Mouse (Mus musculus): Measurements from ENCODE around the gene Sema4a. TPM values are rescaled to one million over a fixed set of nuclear protein-coding genes. Genes with fewer than 3 reads are reported as not detected.

Gene Sema4a
- total RNA-seq, 1 experiment from 2014 or later = 176 TPM

GRCm38 (mm10) chr3:88409741-88410644, 51.0 kb downstream of the Sema4a start, which contains the start of gene Pmf1:
Gene Pmf1, minus strand, starts transcription at chr3:88410331.
- ATAC-seq (ENCODE audit: extremely low read depth, insufficient number of reproducible peaks, low FRiP score, poor library complexity, severe bottlenecking) = peak; percentile 80

DNA sequence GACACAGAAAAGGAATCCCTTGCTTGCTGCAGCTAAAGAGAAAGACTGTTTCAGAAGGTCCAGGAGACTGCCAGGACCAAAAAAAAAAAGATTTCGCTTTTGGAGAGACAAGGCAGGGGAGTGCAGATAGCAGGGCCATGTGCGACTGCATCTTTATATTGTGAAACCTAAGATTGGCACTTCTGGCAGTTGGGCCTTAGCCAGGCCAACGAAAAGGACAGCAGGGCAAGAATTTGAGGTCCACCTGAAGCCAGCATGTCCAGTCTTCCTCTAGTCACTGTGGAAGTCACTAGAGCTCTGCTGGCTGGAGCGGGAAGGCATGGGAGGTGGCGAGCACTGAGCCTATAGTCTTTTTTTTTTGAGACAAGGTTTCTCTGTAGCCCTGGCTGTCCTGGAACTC, 52.0 kb downstream of the Sema4a start:
- ATAC-seq (ENCODE audit: extremely low read depth, insufficient number of reproducible peaks, low FRiP score, poor library complexity, severe bottlenecking) = no peak

- ATAC-seq (ENCODE audit: extremely low read depth, insufficient number of reproducible peaks, low FRiP score, poor library complexity, severe bottlenecking) = no peak
These were observed 53.5 kb downstream of the Sema4a start for GRCm38 (mm10) chr3:88407529-88407928.

- ATAC-seq (ENCODE audit: extremely low read depth, insufficient number of reproducible peaks, low FRiP score, poor library complexity, severe bottlenecking) = peak; percentile 68
These were observed 53.9 kb downstream of the Sema4a start for GRCm38 (mm10) chr3:88407090-88407489.

DNA sequence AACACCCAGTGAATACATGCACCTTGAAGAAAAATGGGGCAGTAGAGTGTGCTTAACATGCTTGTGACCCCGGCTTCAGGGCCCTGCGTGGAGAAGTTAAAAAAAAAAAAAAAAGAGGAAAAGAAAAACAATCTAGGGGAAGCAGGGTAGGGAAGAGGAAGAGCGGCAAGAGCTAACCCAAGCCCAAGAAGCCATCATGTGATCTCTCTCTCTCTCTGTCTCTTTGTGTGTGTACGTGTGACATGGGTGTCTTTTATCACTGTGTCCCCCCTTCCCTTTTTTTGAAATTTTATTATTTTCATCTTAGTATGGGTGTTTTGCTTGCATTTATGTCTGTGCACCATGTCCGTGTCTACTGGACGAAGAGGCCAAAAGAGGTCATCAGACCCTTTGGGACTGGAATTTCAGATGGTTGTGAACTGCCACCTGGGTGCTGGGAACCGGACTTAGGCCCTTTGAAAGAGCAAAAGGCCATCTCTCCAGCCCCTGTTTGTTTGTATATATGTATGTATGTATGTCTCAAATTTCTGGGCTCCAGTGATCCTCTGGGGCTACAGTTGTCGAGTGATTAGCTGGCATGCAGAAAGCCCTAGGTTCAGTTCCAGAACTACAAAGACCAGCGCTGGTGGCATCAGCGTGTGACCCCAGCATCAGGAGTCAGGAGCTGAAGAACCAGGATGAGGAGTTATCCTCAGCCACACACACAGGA, 57.3 kb downstream of the Sema4a start:
- no peak for ATAC-seq (ENCODE audit: extremely low read depth, insufficient number of reproducible peaks, low FRiP score, poor library complexity, severe bottlenecking)

DNA sequence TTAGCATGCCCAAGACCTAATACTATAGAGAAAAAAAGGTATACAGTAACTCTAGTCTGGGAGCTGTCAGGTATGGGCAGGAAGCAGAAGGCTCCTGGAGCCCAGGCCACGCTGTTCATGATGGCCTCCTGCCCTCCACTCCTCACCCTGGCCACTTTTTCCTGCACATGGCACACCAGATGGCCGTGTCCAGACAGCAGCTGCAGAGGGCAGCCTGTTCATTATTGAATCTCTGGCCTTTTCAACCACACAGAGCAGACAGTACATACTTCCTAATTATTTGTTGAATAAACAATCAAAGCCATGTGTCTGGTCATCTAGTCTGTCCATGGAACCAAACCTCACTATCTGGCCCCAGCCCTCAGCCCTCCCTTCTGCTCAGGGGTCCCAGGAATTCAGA, 62.3 kb downstream of the Sema4a start:
- no peak for ATAC-seq (ENCODE audit: extremely low read depth, insufficient number of reproducible peaks, low FRiP score, poor library complexity, severe bottlenecking)

- ATAC-seq (ENCODE audit: extremely low read depth, insufficient number of reproducible peaks, low FRiP score, poor library complexity, severe bottlenecking) = peak; percentile 42; the same call in 1 of the 2 replicates
These were observed 65.2 kb downstream of the Sema4a start for GRCm38 (mm10) chr3:88395742-88396141.

DNA sequence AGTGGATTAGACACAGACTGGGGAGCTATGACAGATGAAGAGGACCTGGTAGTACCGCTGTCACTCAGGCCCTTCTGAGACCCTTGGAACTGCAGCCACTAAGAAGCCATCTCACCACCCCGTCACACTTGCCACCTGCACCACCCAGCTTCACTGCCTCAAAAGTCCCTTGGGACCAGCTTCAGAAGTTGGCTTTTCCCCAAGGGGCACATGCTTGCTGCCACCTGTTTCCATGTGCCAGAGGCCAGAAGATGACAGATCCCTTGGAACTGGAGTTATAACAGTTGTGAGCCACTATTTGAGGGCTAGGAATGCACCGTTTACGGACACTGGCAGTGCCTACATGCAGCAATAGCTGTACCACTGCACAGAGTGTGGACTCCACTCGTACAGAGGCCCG, 65.7 kb downstream of the Sema4a start:
- ATAC-seq (ENCODE audit: extremely low read depth, insufficient number of reproducible peaks, low FRiP score, poor library complexity, severe bottlenecking) = peak; percentile 39

DNA sequence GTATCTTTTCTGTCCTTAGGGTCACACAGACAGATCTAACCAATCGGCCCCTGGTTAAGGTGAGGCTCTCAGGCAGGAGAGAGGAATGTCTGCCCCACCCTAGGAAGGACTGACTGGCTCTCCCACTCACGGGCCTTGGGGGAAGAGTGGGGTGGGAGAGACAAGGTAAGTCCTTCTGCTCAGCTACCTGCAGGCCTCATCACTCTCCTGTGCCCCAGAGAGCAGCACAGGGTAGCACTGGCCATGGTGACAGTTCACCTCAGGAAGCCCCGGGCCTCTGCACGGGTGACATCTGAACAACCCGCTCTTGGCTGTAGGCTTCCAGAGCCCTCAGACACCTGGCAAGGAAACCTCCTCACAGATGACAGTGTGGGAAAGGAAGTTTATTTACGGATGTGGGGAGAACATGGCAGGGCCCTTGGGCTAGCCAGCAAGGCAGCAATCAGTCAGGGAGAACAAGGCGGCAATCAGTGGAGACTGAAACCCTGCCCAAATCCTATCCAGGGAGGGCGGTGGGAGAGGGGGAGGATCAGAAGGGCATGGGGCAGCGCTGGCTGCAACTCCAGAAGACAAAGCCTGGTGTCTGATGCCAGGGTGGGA, 67.1 kb downstream of the Sema4a start:
- ATAC-seq (ENCODE audit: extremely low read depth, insufficient number of reproducible peaks, low FRiP score, poor library complexity, severe bottlenecking) = no peak

Other genes starting within 250 kb of the Sema4a start
- gene Rhbg, start 206.5 kb downstream of the Sema4a start, total RNA-seq (2017) = not detected in 2 replicates
- not detected in 2 replicates for gene Gm38392, start 174.0 kb downstream of the Sema4a start, total RNA-seq (2017)
- gene Tsacc, start 164.2 kb downstream of the Sema4a start, total RNA-seq (2017) = 1.6 and 2.2 TPM in 2 replicates
- 73.6 and 102 TPM in 2 replicates for gene Cct3, start 164.1 kb downstream of the Sema4a start, total RNA-seq (2017)
- gene Glmp, start 136.2 kb downstream of the Sema4a start, total RNA-seq (2017) = 27.7 and 32.1 TPM in 2 replicates
- 0.61 TPM in 1 of 2 replicates, not detected in the other for gene Tmem79, start 125.0 kb downstream of the Sema4a start, total RNA-seq (2017)
- 65.1 and 65.7 TPM in 2 replicates for gene Smg5, start 124.9 kb downstream of the Sema4a start, total RNA-seq (2017)
- gene Paqr6, start 96.6 kb downstream of the Sema4a start, total RNA-seq (2017) = 0.49 TPM in 1 of 2 replicates, not detected in the other
- not detected in 2 replicates for gene Bglap3, start 88.4 kb downstream of the Sema4a start, total RNA-seq (2017)
- not detected in 2 replicates for gene Bglap2, start 82.5 kb downstream of the Sema4a start, total RNA-seq (2017)
- not detected in 2 replicates for gene Bglap, start 76.7 kb downstream of the Sema4a start, total RNA-seq (2017)
- 21.1 and 22.1 TPM in 2 replicates for gene Pmf1, start 50.9 kb downstream of the Sema4a start, total RNA-seq (2017)
- gene Slc25a44, start 36.0 kb downstream of the Sema4a start, total RNA-seq (2017) = 20.9 and 26.2 TPM in 2 replicates
- gene Lmna, start 48.8 kb upstream of the Sema4a start, total RNA-seq (2017) = 8.1 and 9.4 TPM in 2 replicates
- gene Mex3a, start 71.2 kb upstream of the Sema4a start, total RNA-seq (2017) = 0.47 and 0.49 TPM in 2 replicates
- gene Rab25, start 87.1 kb upstream of the Sema4a start, total RNA-seq (2017) = 0.47 and 1.1 TPM in 2 replicates
- 66.6 and 68.0 TPM in 2 replicates for gene Lamtor2, start 91.9 kb upstream of the Sema4a start, total RNA-seq (2017)
- gene Ubqln4, start 92.6 kb upstream of the Sema4a start, total RNA-seq (2017) = 25.3 and 26.3 TPM in 2 replicates
- gene Ssr2, start 114.7 kb upstream of the Sema4a start, total RNA-seq (2017) = 21.5 and 25.4 TPM in 2 replicates
- 144 and 164 TPM in 2 replicates for gene Arhgef2, start 144.8 kb upstream of the Sema4a start, total RNA-seq (2017)
- not detected in 2 replicates for gene Rxfp4, start 192.0 kb upstream of the Sema4a start, total RNA-seq (2017)
- gene Khdc4, start 224.6 kb upstream of the Sema4a start, total RNA-seq (2017) = 112 and 135 TPM in 2 replicates